Mouse (Mus musculus) cortical plate, adult 2 months (tissue): ENCODE measurements around the gene Dmpk.

Experiments used
- CTCF ChIP-seq: fragments of 200-500 bp; IDR thresholded peaks from 2 replicates; pipeline ENCODE4 v1.5.1; 2011; ENCODE audit warnings: mild to moderate bottlenecking, control low read depth, low read length; ENCODE audit not compliant: insufficient read depth; ENCODE audit errors: extremely low read depth
- POLR2A ChIP-seq: fragments of 200-500 bp; IDR thresholded peaks from 2 replicates; pipeline ENCODE4 v1.6.1; 2011; ENCODE audit warnings: mild to moderate bottlenecking, low read length, control low read depth; ENCODE audit not compliant: insufficient read depth; ENCODE audit errors: extremely low read depth

GRCm38 (mm10) chr7:19086760-19087159 lies 3.1 kb downstream of the Dmpk start:
- TF ChIP-seq POLR2A (no peak), CTCF (no peak)
